Mouse (Mus musculus) kidney, adult 11 months (tissue): ENCODE measurements around the gene Serinc3.
"Not testable (repeated sequence)": the region's sequence is repeated elsewhere in the genome, so short reads cannot be mapped to it uniquely, and the experiment has no call there.

Experiments used
- DNase-seq: peaks from one replicate; pipeline ENCODE4 v3.0.0; 2022

Serinc3 gene

GRCm38 (mm10) chr2:163644575-163645385 is at the start of gene Serinc3:
Serinc3 (minus strand) TSS chr2:163645131.
- DNase-seq = peak; percentile 97

GRCm38 (mm10) chr2:163693716-163694314 is 48.9 kb upstream of the Serinc3 start:
- peak; percentile 53 for DNase-seq

- DNase-seq = peak; percentile 33
Observed at GRCm38 (mm10) chr2:163692873-163693612, 48.1 kb upstream of the Serinc3 start.

- DNase-seq = peak; percentile 30
Observed at GRCm38 (mm10) chr2:163691846-163692605, 47.1 kb upstream of the Serinc3 start.

GRCm38 (mm10) chr2:163690409-163691304 is 45.7 kb upstream of the Serinc3 start:
- no peak for DNase-seq

- no peak for DNase-seq
Observed at GRCm38 (mm10) chr2:163689771-163690170, 44.8 kb upstream of the Serinc3 start.

GRCm38 (mm10) chr2:163688377-163688776 is 43.4 kb upstream of the Serinc3 start:
- not testable (repeated sequence) for DNase-seq

GRCm38 (mm10) chr2:163686886-163687285 is 42.0 kb upstream of the Serinc3 start:
- DNase-seq = no peak

GRCm38 (mm10) chr2:163686233-163686632 is 41.3 kb upstream of the Serinc3 start:
- no peak for DNase-seq

- DNase-seq = peak; percentile 56
Observed at GRCm38 (mm10) chr2:163685761-163686200, 40.9 kb upstream of the Serinc3 start.

- DNase-seq = no peak
Observed at GRCm38 (mm10) chr2:163685287-163685686, 40.4 kb upstream of the Serinc3 start.

GRCm38 (mm10) chr2:163682344-163682743 is 37.4 kb upstream of the Serinc3 start:
- DNase-seq = no peak

- no peak for DNase-seq
Observed at GRCm38 (mm10) chr2:163676745-163677144, 31.8 kb upstream of the Serinc3 start.

GRCm38 (mm10) chr2:163676321-163676720 is 31.4 kb upstream of the Serinc3 start:
- DNase-seq = no peak

- DNase-seq = no peak
Observed at GRCm38 (mm10) chr2:163675662-163676061, 30.7 kb upstream of the Serinc3 start.

- DNase-seq = no peak
Observed at GRCm38 (mm10) chr2:163675144-163675619, 30.3 kb upstream of the Serinc3 start.

- DNase-seq = no peak
Observed at GRCm38 (mm10) chr2:163674397-163674796, 29.5 kb upstream of the Serinc3 start.

GRCm38 (mm10) chr2:163670872-163671594 is 26.1 kb upstream of the Serinc3 start:
- DNase-seq = no peak

- no peak for DNase-seq
Observed at GRCm38 (mm10) chr2:163667045-163667444, 22.1 kb upstream of the Serinc3 start.

- DNase-seq = no peak
Observed at GRCm38 (mm10) chr2:163663930-163664329, 19.0 kb upstream of the Serinc3 start.
